Mouse (Mus musculus): ENCODE measurements around the gene Med20. TPM values are rescaled to one million over a fixed set of nuclear protein-coding genes. Genes with fewer than 3 reads are reported as not detected.
"Not testable (repeated sequence)": the region's sequence is repeated elsewhere in the genome, so short reads cannot be mapped to it uniquely, and the experiment has no call there.

The Med20 gene
- polyA plus RNA-seq, 1 experiment from 2014 or later: 36.9 TPM

DNA sequence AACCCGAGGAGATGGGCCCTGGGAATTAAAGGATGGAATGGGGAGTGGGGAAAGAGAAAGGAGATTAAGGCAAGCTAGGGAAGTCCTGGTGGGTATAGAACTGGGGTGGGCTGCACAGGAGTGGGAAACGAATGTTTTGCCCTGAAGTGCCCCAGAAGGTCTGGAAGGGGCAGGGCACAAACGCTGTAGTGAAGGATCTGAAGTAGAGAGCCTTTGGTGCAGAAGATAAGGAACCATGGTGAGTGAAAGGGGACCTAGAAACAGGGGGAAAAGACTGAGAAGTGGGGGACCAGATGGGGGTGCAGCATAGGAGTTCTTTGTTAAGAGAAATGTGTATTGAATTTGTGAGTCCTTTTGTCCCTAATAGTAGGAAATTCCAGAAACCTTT is 19.3 kb downstream of the Med20 start, which contains the start of gene Usp49:
Usp49 (plus strand) TSS at position 13 of the 388 bp plus-strand sequence.
- H3K4me1 ChIP-seq: peaks cover 46% of the 10 kb centered on the region
- 0% methylated on average over 3 of the region's 3 CpGs for WGBS
- peak within 1 kb of the TSS; percentile 88 for H3K4me3 ChIP-seq (replicated peaks)
- no peak for ATAC-seq (ENCODE audit: low FRiP score)
- no peaks in the 10 kb centered on the region for H3K27me3 ChIP-seq (replicated peaks)
- peak within 1 kb of the TSS; percentile 87 for H3K4me2 ChIP-seq
- H3K27ac ChIP-seq (replicated peaks): peak within 1 kb of the TSS; percentile 97
- H3K36me3 ChIP-seq: 0 out of 2 replicates have a peak, but pooled peaks cover 4% of the 10 kb centered on the region
- H3K9ac ChIP-seq (replicated peaks): peak within 1 kb of the TSS; percentile 78
- no peaks in the 10 kb centered on the region for H3K9me3 ChIP-seq (replicated peaks)

DNA sequence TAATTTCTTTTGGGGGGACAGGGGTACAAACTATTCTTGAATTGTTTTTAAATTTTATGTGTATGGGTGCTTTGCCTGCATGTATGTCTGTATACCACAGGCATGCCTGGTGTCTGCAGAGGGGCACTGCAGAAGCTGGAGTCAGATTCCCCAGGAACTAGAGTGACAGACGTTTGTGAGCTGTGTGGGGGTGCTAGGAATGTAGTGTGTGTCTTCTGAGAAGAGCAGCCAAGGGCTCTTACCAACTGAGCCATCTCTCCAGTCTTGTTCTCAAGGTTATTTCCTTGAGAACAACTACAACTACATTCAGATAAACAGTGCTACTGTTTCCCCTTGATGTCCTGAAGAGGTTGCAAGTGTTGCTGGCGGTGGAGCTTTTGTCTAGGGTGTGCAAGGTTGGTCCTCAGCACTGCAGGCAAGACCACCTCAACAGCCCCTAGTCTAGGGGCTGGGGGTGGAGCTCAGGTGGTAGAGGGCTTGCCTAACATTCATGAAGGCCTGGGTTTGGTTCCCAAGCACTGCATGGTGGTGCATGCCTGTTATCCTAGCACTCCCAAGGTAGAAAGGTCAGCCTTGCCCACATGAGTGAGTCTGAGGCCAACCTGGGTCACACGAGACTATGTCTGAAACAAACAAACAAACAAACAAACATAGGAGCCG is 20.9 kb downstream of the Med20 start:
- H3K4me3 ChIP-seq (replicated peaks): no peak overlapping the region
- no peaks in the 10 kb centered on the region for H3K27me3 ChIP-seq (replicated peaks)
- H3K4me2 ChIP-seq: peak overlapping the region; percentile 19; the same call in 1 of the 2 replicates
- no peak for ATAC-seq (ENCODE audit: low FRiP score)
- no peaks in the 10 kb centered on the region for H3K9me3 ChIP-seq (replicated peaks)
- WGBS: 83% methylated on average over 4 of the region's 4 CpGs
- H3K36me3 ChIP-seq: no peaks in the 10 kb centered on the region
- H3K4me1 ChIP-seq: peaks cover 46% of the 10 kb centered on the region
- H3K27ac ChIP-seq (replicated peaks): no peak overlapping the region
- no peak overlapping the region for H3K9ac ChIP-seq (replicated peaks)

DNA sequence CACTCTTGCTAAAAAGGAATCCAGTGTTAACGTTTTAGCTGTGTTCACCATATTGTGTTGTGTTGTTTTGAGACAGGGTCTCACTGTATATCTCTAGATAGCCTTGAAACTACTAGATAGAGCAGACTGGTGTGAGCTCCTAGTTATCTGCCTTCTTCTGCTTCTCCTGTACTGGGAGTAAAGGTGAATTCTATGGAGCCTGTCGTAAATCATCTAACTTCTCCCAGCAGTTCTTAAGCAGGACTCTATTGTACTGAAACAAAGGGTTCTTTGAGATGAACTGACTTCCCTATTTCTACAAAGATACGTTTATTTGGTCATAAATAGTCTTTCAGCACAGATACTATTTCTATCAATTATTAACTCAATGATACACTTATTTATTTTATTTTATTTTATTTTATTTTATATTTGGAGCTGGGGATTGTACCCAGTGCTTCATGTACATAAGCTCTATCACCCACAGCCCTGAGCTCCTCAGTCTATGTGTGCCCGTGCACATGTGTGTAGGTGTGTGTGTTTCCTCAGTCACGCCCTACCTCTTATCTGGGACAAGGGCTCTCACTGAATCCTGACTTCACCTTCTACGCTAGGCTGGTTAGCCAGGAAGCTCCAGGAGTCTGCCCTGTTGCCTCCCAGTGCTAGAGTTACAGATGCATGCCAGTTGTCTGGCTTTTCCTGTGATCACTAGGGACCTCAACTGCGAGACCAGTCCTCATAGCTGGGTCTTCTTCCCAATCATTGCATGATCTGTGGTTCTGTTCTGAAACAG is 22.8 kb downstream of the Med20 start:
- Histone ChIP-seq H3K27ac (replicated peaks) (no peak overlapping the region), H3K4me1 (peaks cover 38% of the 10 kb centered on the region), H3K36me3 (no peaks in the 10 kb centered on the region), H3K9me3 (replicated peaks) (no peaks in the 10 kb centered on the region), H3K4me3 (replicated peaks) (no peak overlapping the region), H3K9ac (replicated peaks) (no peak overlapping the region), H3K4me2 (no peak overlapping the region), H3K27me3 (replicated peaks) (no peaks in the 10 kb centered on the region)
- no peak for ATAC-seq (ENCODE audit: low FRiP score)
- WGBS: 72% methylated on average over 7 of the region's 7 CpGs

DNA sequence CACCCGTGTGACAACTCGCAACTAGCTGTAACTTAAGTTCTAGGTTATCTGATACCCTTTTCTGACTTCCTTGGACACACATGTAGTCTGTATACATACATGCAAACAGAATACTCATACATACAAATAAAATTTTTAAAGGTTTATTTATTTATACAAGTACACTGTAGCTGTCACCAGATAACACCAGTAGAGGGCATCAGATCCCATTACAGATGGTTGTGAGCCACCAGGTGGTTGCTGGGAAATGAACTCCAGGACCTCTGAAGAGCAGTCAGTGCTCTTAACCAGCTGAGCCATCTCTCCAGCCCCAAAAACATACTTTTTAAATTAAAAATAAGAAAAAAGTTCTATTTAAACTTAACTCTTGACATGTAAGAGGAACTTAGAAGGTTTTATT is 31.6 kb downstream of the Med20 start:
- no peaks in the 10 kb centered on the region for H3K9me3 ChIP-seq (replicated peaks)
- H3K9ac ChIP-seq (replicated peaks): no peak overlapping the region
- ATAC-seq (ENCODE audit: low FRiP score): no peak
- H3K4me3 ChIP-seq (replicated peaks): no peak overlapping the region
- H3K4me1 ChIP-seq: peaks cover 9% of the 10 kb centered on the region
- H3K4me2 ChIP-seq: no peak overlapping the region
- H3K36me3 ChIP-seq: no peaks in the 10 kb centered on the region
- no peaks in the 10 kb centered on the region for H3K27me3 ChIP-seq (replicated peaks)
- 89% methylated on average over 2 of the region's 2 CpGs for WGBS
- H3K27ac ChIP-seq (replicated peaks): no peak overlapping the region

DNA sequence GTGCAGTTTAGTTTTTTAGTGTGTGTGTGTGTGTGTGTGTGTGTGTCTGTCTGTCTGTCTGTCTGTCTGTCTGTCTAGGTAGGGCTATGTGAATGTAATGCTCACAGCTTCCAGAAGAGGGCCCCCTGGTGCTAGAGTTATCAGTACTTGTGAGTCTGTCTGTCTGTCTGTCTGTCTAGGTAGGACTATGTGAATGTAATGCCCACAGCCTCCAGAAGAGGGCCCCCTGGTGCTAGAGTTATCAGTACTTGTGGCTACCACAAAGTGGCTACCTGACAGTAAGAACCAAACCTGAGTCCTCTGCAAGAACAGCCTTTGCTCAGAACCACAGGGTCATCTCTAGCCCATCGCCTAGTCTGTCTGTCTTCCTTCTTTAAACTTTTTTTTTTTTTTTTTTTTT is 35.3 kb downstream of the Med20 start:
- ATAC-seq (ENCODE audit: low FRiP score): no peak
- WGBS: 73% methylated on average over 1 of the region's 1 CpGs

DNA sequence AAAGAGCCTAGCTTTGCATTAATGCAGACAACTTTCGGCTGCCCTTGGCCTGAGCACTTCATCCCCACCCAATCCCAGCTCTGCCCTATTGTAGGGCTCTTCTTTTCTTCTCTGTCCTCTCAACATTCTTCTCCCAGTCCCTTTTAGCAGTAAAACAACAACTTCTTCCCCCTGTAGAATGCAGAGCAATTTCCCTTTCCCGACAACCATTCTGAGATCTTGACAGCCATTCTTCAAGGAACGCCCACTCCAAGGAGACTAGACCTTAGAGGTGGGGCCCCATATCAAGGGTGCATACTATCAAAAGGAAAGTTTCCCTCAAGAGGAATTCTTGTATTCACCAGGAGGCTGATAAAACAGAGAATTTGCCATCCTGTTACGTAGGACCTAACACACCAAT is 37.6 kb downstream of the Med20 start:
- WGBS: 28% methylated on average over 4 of the region's 4 CpGs
- H3K36me3 ChIP-seq: peaks cover 10% of the 10 kb centered on the region; the same call in 1 of the 2 replicates
- peaks cover 11% of the 10 kb centered on the region; the same call in 1 of the 2 replicates for H3K4me1 ChIP-seq
- ATAC-seq (ENCODE audit: low FRiP score): no peak
- H3K27ac ChIP-seq (replicated peaks): peak overlapping the region; percentile 13; the same call in 1 of the 2 replicates
- H3K27me3 ChIP-seq (replicated peaks): no peaks in the 10 kb centered on the region
- H3K9me3 ChIP-seq (replicated peaks): no peaks in the 10 kb centered on the region
- no peak overlapping the region for H3K4me2 ChIP-seq
- no peak overlapping the region for H3K4me3 ChIP-seq (replicated peaks)
- H3K9ac ChIP-seq (replicated peaks): no peak overlapping the region

More for the DNA sequence above, 35.3 kb downstream of the Med20 start:
- Histone ChIP-seq H3K27ac (replicated peaks) (no peak overlapping the region), H3K27me3 (replicated peaks) (no peaks in the 10 kb centered on the region), H3K9me3 (replicated peaks) (no peaks in the 10 kb centered on the region), H3K36me3 (peaks cover 7% of the 10 kb centered on the region; the same call in 1 of the 2 replicates), H3K4me3 (replicated peaks) (no peak overlapping the region), H3K9ac (replicated peaks) (no peak overlapping the region), H3K4me1 (peaks cover 11% of the 10 kb centered on the region; the same call in 1 of the 2 replicates), H3K4me2 (no peak overlapping the region)

DNA sequence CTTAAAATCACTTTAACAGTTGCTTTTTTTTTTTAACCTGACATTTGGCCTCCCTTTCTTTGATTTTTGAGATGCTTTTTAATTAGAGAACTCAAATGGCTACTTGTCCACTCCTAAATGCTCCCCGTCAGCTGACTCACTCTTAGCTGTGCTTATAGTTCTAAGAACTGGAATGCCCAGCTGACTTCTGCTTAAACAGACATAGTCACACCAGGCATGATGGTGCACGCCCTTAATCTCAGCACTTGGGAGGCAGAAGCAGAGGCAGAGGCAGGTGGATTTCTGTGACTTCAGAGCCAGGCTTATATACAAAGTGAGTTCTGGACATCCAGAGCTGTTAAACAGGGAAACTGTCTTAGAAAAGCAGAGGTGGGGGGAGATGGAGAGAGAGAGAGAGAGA is 40.6 kb downstream of the Med20 start:
- ATAC-seq (ENCODE audit: low FRiP score): no peak
- H3K36me3 ChIP-seq: peaks cover 10% of the 10 kb centered on the region; the same call in 1 of the 2 replicates
- no peak overlapping the region for H3K4me3 ChIP-seq (replicated peaks)
- WGBS: 73% methylated on average over 2 of the region's 2 CpGs
- H3K27me3 ChIP-seq (replicated peaks): no peaks in the 10 kb centered on the region
- H3K9ac ChIP-seq (replicated peaks): no peak overlapping the region
- no peaks in the 10 kb centered on the region for H3K9me3 ChIP-seq (replicated peaks)
- no peak overlapping the region for H3K4me2 ChIP-seq
- 0 out of 2 replicates have a peak, but pooled peaks cover 6% of the 10 kb centered on the region for H3K4me1 ChIP-seq
- no peak overlapping the region for H3K27ac ChIP-seq (replicated peaks)

DNA sequence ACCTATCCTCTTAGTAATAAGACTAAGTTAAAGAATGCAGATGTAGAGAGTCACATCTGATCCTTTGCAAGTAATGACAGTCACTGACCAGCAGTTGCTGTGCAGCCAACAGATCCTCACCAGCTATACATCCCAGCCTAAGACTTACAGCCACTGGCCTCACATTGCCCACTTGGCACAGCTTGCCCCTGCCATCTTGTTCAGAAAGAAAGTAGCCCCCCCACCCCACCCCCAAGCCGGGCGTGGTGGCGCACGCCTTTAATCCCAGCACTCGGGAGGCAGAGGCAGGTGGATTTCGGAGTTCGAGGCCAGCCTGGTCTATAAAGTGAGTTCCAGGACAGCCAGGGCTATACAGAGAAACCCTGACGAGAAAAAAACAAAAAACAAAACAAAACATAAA is 43.0 kb downstream of the Med20 start:
- not testable (repeated sequence) for H3K4me3 ChIP-seq (replicated peaks); H3K27me3 ChIP-seq (replicated peaks); H3K4me2 ChIP-seq; H3K9me3 ChIP-seq (replicated peaks); H3K9ac ChIP-seq (replicated peaks); H3K4me1 ChIP-seq; ATAC-seq (ENCODE audit: low FRiP score); H3K27ac ChIP-seq (replicated peaks)
- WGBS: 95% methylated on average over 8 of the region's 8 CpGs
- H3K36me3 ChIP-seq: peaks cover 10% of the 10 kb centered on the region; the same call in 1 of the 2 replicates

DNA sequence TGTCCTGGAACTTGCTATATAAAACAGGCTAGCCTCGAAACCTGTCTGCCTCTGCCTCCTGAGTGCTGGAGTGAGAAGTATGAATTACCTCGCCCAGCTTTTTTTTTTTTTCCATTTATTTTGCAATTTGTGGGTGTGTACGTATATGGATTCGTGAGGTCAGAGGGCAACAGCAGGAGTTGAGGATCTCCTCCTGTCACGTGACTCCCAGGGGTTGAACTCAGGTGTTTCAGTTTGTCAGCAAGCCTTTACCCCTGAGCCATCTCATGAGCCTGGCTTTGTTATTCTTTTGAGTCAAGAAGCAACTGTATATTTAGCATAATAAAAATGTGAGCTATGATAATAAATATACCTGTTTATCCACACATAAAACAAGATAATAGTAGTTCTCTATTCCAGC is 44.3 kb downstream of the Med20 start:
- Histone ChIP-seq H3K27ac (replicated peaks) (no peak overlapping the region), H3K27me3 (replicated peaks) (no peaks in the 10 kb centered on the region), H3K9ac (replicated peaks) (no peak overlapping the region), H3K9me3 (replicated peaks) (no peaks in the 10 kb centered on the region), H3K4me1 (no peaks in the 10 kb centered on the region), H3K36me3 (peaks cover 6% of the 10 kb centered on the region; the same call in 1 of the 2 replicates), H3K4me3 (replicated peaks) (no peak overlapping the region), H3K4me2 (no peak overlapping the region)
- 85% methylated on average over 5 of the region's 5 CpGs for WGBS
- no peak for ATAC-seq (ENCODE audit: low FRiP score)

DNA sequence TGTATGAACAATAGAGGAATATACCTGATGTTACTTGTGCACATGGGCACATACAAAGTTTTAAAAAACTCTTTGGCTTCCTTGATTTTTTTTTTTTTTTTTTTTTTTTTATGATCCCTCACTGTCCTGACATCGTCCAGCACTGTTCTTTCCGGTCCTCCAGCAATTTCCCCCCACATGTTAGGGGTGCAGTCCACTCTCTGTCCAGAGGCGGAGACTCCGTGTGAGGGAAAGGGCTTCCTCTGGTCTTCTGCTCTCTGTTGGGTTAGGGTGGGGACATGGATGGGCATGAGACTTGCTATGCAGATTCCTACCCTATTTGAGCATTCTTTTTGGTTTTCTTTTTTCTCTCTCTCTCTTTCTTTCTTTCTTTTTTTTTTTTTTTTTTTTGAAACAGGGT is 46.5 kb downstream of the Med20 start:
- no peak overlapping the region for H3K27ac ChIP-seq (replicated peaks)
- ATAC-seq (ENCODE audit: low FRiP score): no peak
- no peaks in the 10 kb centered on the region for H3K27me3 ChIP-seq (replicated peaks)
- 84% methylated on average over 4 of the region's 4 CpGs for WGBS
- H3K4me3 ChIP-seq (replicated peaks): no peak overlapping the region
- H3K9me3 ChIP-seq (replicated peaks): no peaks in the 10 kb centered on the region
- H3K9ac ChIP-seq (replicated peaks): no peak overlapping the region
- H3K4me1 ChIP-seq: no peaks in the 10 kb centered on the region
- no peak overlapping the region for H3K4me2 ChIP-seq
- 0 out of 2 replicates have a peak, but pooled peaks cover 3% of the 10 kb centered on the region for H3K36me3 ChIP-seq

DNA sequence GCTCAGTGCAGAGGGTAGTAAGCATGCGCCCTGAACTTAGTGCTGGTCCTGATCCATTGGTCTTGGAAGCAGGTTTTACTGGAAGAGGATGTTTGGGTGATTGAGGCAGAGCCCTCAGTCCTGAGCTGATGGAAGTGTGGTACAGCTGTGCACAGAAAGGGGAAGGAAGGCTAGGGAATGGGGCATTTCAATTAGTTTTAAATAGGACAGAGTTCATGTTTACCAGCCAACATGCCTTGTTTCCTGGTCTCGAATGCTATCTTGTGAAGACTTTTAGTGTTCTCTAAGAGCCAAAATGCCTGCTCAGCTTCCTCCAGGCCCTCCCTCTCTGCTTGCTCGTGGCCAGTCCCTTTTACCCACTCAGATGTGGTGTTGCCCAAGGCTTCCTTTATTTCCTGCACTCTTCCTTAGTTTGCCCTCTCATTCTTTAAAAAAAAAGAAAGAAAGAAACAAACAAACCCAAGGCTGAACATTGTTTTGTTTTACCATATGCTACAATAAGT is 47.4 kb downstream of the Med20 start:
- Histone ChIP-seq H3K36me3 (0 out of 2 replicates have a peak, but pooled peaks cover under 1% of the 10 kb centered on the region), H3K9me3 (replicated peaks) (no peaks in the 10 kb centered on the region), H3K4me3 (replicated peaks) (no peak overlapping the region), H3K4me2 (no peak overlapping the region), H3K9ac (replicated peaks) (no peak overlapping the region), H3K27me3 (replicated peaks) (no peaks in the 10 kb centered on the region), H3K27ac (replicated peaks) (no peak overlapping the region), H3K4me1 (peaks cover 5% of the 10 kb centered on the region; the same call in 1 of the 2 replicates)
- WGBS: 87% methylated on average over 3 of the region's 3 CpGs
- ATAC-seq (ENCODE audit: low FRiP score): no peak
